In genomic region chr3:100032969-100033368, GRCm38 (mm10) we compare ENCODE assay signal across 11 mouse cellular contexts.
"Had no signal": no experiment of that assay in that cellular context is flagged by ENCODE, and none has a peak within 500 bp of the region (broad histone marks: within the 10 kb centered on the region; RNA-seq: fewer than 3 reads in every experiment).

No protein-coding gene starts in this region.

- DNase-seq: kidney, adult 2 months; kidney, postnatal 25 days; liver, embryonic 13.5 days; lung, adult 2 months; lung, postnatal 14 days; lung, postnatal 4 days; midbrain, embryonic 14.5 days; right cerebral cortex, postnatal 4 days; thymus, adult 18-20 months; thymus, postnatal 36 days had no signal

- ATAC-seq: intestine, postnatal 0 days had no signal
